Mouse (Mus musculus) liver, embryonic 15.5 days (tissue): ENCODE results near the gene Aldh3a1. TPM values are rescaled to one million over a fixed set of nuclear protein-coding genes. Genes with fewer than 3 reads are reported as not detected.
"Not testable (repeated sequence)": the region's sequence is repeated elsewhere in the genome, so short reads cannot be mapped to it uniquely, and the experiment has no call there.

Experiments used
- ATAC-seq: fragments of 200-750 bp; cut with Nextera tagmentation; 2 replicates; pipeline ENCODE4 v1.8.0; 2017; ENCODE audit warnings: moderate number of reproducible peaks, mild to moderate bottlenecking, moderate library complexity; ENCODE audit not compliant: insufficient read depth
- H3K27ac ChIP-seq: fragments of 300-500 bp; sonication (generic); replicated peaks from 2 replicates; pipeline ENCODE4 v1.5.1; 2015; ENCODE audit warnings: mild to moderate bottlenecking, inconsistent platforms
- H3K27me3 ChIP-seq: fragments of 300-500 bp; sonication (generic); 2 replicates; pipeline ENCODE4 v1.6.1; 2015; ENCODE audit warnings: mild to moderate bottlenecking, inconsistent platforms
- H3K36me3 ChIP-seq: fragments of 300-500 bp; sonication (generic); replicated peaks from 2 replicates; pipeline ENCODE4 v1.6.1; 2015; ENCODE audit warnings: moderate library complexity, mild to moderate bottlenecking, inconsistent platforms
- H3K4me1 ChIP-seq: fragments of 300-500 bp; sonication (generic); replicated peaks from 2 replicates; pipeline ENCODE4 v1.6.1; 2015; ENCODE audit warnings: inconsistent platforms
- H3K4me2 ChIP-seq: fragments of 300-500 bp; sonication (generic); 2 replicates; pipeline ENCODE4 v1.6.1; 2015; ENCODE audit warnings: moderate library complexity, mild to moderate bottlenecking, inconsistent platforms
- H3K4me3 ChIP-seq: fragments of 300-500 bp; sonication (generic); replicated peaks from 2 replicates; pipeline ENCODE4 v1.5.1; 2015; ENCODE audit warnings: mild to moderate bottlenecking, inconsistent platforms
- H3K9ac ChIP-seq: fragments of 300-500 bp; sonication (generic); 2 replicates; pipeline ENCODE4 v1.6.1; 2015; ENCODE audit warnings: moderate library complexity, mild to moderate bottlenecking, inconsistent platforms
- H3K9me3 ChIP-seq: fragments of 300-500 bp; sonication (generic); replicated peaks from 2 replicates; pipeline ENCODE4 v1.6.1; 2016; ENCODE audit warnings: inconsistent platforms
- WGBS: fragments of 180-500 bp; shearing (Covaris S2); methylation state at CpG from one replicate; pipeline ENCODE4 v1.1.7; 2015; ENCODE audit warnings: mixed read lengths; ENCODE audit not compliant: insufficient replicate concordance; 5-methylcytosine and 5-hydroxymethylcytosine counted together
- polyA plus RNA-seq: library from polyadenylated mRNA; unstranded; fragments of >200 nt; fragmentation: Nextera tagmentation; extraction: Ambion mirVana; gene quantifications from 2 replicates; pipeline ENCODE4 v1.2.1, GENCODE M21; 2015

Gene Aldh3a1
- polyA plus RNA-seq, 1 experiment from 2014 or later = 0.14 TPM

DNA sequence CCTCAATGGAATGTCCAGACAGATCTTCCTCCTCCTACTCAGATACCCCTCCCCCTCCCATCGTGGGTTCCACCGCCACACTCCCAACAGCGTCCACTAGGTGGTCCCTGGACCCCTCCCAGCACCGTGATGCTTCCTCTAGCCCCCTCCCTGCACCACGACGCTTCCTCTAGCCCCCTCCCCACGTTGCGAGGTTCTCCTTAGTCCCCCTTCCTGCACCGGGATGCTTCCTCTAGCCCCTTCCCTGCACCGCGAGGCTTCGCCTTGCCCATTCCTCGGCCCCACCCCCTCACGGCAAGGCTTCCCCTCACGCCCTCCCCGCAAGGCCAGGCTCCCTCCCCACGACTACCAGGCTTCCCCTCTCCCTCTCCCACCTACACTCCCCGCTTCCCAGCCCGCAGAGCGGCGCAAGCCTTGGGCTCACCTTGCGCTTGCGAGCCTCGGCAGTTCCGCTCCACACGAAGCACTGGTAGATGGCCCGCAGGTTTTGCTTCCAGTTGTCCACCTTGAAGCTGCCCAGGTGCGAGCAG lies 33.0 kb upstream of the Aldh3a1 start:
- H3K9me3 ChIP-seq = no peaks in the 10 kb centered on the region
- ATAC-seq = peak; percentile 0; the same call in 1 of the 2 replicates
- peak overlapping the region; percentile 99 for H3K4me2 ChIP-seq
- peaks cover 26% of the 10 kb centered on the region for H3K4me1 ChIP-seq
- H3K27ac ChIP-seq = peak overlapping the region; percentile 89
- peak overlapping the region; percentile 74 for H3K4me3 ChIP-seq
- H3K36me3 ChIP-seq = no peaks in the 10 kb centered on the region
- no peaks in the 10 kb centered on the region for H3K27me3 ChIP-seq
- WGBS = under 1% methylated on average over 28 of the region's 28 CpGs
- H3K9ac ChIP-seq = peak overlapping the region; percentile 90

DNA sequence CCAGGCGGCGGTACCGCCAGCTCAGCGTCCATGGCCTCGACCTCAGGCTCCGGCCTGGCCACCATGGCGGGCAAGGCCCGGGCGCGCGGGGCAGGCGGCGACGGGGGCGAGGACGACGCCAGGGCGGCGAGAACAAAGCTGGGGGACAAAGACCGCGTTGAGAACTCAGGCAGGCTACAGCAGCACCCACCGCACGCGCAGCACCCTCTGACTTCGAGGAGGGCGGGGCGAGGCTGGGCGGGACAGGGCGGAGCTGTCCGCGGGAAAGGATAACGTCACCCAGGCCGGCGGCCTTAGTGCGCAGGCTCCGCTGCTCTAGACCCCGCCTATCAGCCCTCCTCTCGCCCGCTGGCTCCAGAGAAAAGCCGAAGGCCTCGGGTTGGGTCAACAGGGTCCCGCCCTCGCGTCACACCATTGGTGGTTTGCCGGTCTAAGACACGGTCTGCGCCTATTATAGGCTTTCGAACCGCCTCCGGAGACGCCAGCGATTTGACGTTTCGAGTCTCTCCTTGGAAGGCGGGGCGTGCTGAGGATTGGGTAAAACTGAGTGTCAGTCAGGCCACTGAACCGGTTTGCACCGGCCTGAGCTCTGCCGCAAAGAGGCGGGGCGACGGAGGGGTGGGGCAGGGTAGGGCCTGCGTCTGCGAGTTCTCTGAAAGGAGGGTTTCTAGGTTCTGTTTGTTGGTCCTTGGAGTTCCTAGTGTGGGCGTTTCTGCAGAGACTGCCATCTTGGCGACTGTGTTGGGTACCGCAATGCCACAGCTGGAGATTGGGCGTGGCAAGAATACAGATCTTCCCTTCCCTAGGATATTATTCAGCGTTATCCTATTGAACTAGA lies 32.3 kb upstream of the Aldh3a1 start, which contains the start of gene Usp22:
Gene Usp22, minus strand, starts transcription at position 235 of the 838 bp plus-strand sequence.
- H3K27ac ChIP-seq = peak within 1 kb of the TSS; percentile 89
- H3K9me3 ChIP-seq = no peaks in the 10 kb centered on the region
- H3K9ac ChIP-seq = peak within 1 kb of the TSS; percentile 90
- peaks cover 26% of the 10 kb centered on the region for H3K4me1 ChIP-seq
- peak within 1 kb of the TSS; percentile 99 for H3K4me2 ChIP-seq
- H3K36me3 ChIP-seq = no peaks in the 10 kb centered on the region
- under 1% methylated on average over 69 of the region's 69 CpGs for WGBS
- ATAC-seq = peak; percentile 96
- peak within 1 kb of the TSS; percentile 74 for H3K4me3 ChIP-seq
- H3K27me3 ChIP-seq = no peaks in the 10 kb centered on the region

DNA sequence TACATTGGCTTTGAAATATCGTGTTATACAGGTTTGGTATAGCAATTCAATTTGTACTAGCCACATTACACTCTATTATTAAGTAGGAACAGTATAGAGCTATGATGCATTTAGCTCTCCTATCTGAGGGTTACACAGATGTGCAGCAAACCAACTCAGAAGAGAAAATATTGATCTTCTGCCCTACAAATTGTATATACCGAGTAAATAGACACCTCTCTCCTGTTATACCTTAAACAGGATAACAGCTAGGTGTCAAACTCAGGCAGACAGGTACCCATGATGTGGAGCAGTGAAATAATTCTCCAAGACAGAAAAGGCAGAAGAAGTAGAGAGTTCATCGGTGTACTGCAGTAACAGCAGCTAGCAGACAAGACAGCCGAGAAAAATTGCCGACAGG lies 31.6 kb upstream of the Aldh3a1 start:
- no peaks in the 10 kb centered on the region for H3K9me3 ChIP-seq
- no peak overlapping the region for H3K9ac ChIP-seq
- 0 out of 2 replicates have a peak overlapping the region, but pooled peaks have one; percentile 38 for H3K27ac ChIP-seq
- H3K4me3 ChIP-seq = peak overlapping the region; percentile 74
- 0 out of 2 replicates have a peak, but pooled peaks cover 5% of the 10 kb centered on the region for H3K27me3 ChIP-seq
- H3K4me2 ChIP-seq = peak overlapping the region; percentile 99
- WGBS = 64% methylated on average over 5 of the region's 5 CpGs
- H3K4me1 ChIP-seq = peaks cover 26% of the 10 kb centered on the region
- H3K36me3 ChIP-seq = no peaks in the 10 kb centered on the region
- no peak for ATAC-seq

DNA sequence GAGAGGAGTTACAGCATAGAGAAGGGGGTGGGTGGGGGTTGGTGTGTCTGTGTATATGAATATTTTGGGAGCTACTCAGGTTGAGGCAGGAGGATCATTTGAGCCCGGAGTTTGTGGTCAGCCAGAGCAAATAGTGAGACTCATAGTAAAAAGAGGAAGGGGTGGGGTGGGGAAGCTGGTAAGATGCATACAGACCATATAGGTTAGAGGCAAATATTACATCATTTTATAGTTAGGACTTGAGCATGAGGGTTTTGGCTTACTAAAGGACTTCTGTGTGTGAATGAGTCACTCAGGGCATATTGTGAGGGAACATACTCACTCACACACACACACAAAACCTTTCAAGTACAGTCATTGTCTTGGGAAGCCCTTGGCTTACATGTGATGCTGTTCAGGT lies 31.0 kb upstream of the Aldh3a1 start:
- Histone ChIP-seq H3K27ac (no peak overlapping the region), H3K4me1 (peaks cover 26% of the 10 kb centered on the region), H3K9ac (no peak overlapping the region), H3K36me3 (no peaks in the 10 kb centered on the region), H3K4me2 (peak overlapping the region; percentile 99), H3K9me3 (no peaks in the 10 kb centered on the region), H3K27me3 (0 out of 2 replicates have a peak, but pooled peaks cover 5% of the 10 kb centered on the region), H3K4me3 (no peak overlapping the region)
- 18% methylated on average over 1 of the region's 1 CpGs for WGBS
- no peak for ATAC-seq

DNA sequence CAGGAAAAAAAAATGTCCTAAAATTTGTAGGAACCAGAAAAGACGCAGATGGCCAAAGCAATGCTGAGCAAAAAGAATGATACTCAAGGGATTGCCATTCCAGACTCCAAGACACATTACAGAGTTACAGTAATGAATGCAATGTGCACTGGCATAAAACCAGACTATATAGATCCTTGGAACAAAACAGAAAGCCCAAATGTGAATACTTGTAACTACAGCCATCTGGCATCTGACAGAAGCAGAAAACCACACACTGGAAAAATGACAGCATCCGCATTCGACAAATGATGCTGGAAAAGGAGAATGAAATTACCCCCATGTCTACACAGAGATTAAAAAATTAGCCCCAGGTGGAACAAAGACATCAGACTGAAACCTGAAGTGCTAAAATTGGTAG lies 27.0 kb upstream of the Aldh3a1 start:
- H3K4me3 ChIP-seq = no peak overlapping the region
- H3K36me3 ChIP-seq = no peaks in the 10 kb centered on the region
- no peak for ATAC-seq
- 83% methylated on average over 3 of the region's 3 CpGs for WGBS
- H3K27me3 ChIP-seq = 0 out of 2 replicates have a peak, but pooled peaks cover 5% of the 10 kb centered on the region
- no peak overlapping the region for H3K27ac ChIP-seq
- no peaks in the 10 kb centered on the region for H3K9me3 ChIP-seq
- no peak overlapping the region for H3K9ac ChIP-seq
- H3K4me1 ChIP-seq = peaks cover 12% of the 10 kb centered on the region
- no peak overlapping the region for H3K4me2 ChIP-seq

DNA sequence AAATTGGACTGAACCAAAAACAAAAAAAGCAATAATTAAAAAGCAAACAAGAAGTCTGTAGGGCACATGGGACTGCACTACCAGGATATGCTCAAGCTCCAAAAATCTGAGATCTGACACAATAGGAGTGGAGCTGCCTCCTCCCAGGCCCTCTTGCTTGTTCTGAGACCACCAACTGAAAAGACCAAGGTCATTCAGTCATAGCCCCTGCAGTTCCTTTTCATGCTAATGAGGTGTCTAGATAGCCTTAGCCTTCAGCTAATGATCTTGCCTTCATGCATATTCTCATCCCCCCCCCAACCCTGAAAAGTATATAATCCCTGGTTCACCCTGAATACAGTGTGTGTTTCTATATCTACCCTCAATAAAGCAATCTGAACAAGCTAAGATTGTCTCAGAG lies 25.7 kb upstream of the Aldh3a1 start:
- 0 out of 2 replicates have a peak, but pooled peaks cover 5% of the 10 kb centered on the region for H3K27me3 ChIP-seq
- no peak for ATAC-seq

DNA sequence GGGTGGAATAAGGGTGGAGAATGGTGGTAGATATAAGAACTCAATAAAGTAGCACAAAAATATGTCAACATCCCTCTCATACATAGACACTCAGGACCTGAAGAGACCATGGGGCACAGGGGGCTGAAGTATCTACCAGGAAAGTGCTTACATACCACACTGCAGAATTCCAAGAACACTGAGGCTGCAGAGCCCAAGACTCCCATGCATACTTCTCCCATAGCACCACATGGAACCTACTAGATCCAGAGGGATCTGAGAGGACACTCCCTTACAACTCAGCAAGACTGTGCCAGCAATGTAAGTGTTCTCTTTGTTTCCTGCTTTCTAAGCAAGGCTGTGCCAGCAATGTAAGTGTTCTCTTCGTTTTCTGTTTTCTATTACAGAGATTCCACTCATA lies 23.5 kb upstream of the Aldh3a1 start:
- H3K4me3 ChIP-seq = no peak overlapping the region
- no peak for ATAC-seq
- H3K9ac ChIP-seq = no peak overlapping the region
- H3K36me3 ChIP-seq = no peaks in the 10 kb centered on the region
- 0 out of 2 replicates have a peak, but pooled peaks cover 8% of the 10 kb centered on the region for H3K27me3 ChIP-seq
- no peak overlapping the region for H3K4me2 ChIP-seq
- WGBS = 45% methylated on average over 1 of the region's 1 CpGs
- no peaks in the 10 kb centered on the region for H3K4me1 ChIP-seq
- no peak overlapping the region for H3K27ac ChIP-seq
- no peaks in the 10 kb centered on the region for H3K9me3 ChIP-seq

More for the DNA sequence above, 25.7 kb upstream of the Aldh3a1 start:
- no peak overlapping the region for H3K9ac ChIP-seq
- no peaks in the 10 kb centered on the region for H3K9me3 ChIP-seq
- H3K4me2 ChIP-seq = no peak overlapping the region
- no peaks in the 10 kb centered on the region for H3K36me3 ChIP-seq
- 0 out of 2 replicates have a peak, but pooled peaks cover 2% of the 10 kb centered on the region for H3K4me1 ChIP-seq
- H3K4me3 ChIP-seq = no peak overlapping the region
- H3K27ac ChIP-seq = no peak overlapping the region

DNA sequence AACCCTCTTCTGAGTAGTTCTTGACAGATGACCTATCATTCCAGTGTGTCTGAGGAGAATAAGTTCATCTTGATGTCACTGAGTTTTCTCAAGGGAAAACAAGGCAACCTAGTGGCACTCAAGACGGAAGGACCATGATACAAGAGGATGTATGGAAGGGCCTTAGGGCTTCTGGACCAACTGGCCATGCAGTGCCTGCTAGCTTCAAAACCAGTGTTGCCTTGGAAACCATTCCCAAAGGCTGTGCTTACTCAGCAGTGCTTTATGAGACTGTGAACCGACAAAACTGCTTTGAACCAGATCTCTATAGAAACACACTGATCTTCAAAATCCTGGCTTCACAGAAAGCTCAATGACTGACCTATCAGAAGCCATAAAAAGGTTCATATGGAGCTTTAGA lies 16.6 kb upstream of the Aldh3a1 start:
- Histone ChIP-seq H3K9ac (no peak overlapping the region), H3K4me1 (no peaks in the 10 kb centered on the region), H3K27ac (no peak overlapping the region), H3K36me3 (no peaks in the 10 kb centered on the region), H3K27me3 (peaks cover 17% of the 10 kb centered on the region; the same call in 1 of the 2 replicates), H3K4me3 (no peak overlapping the region), H3K4me2 (no peak overlapping the region), H3K9me3 (no peaks in the 10 kb centered on the region)
- 63% methylated on average over 2 of the region's 2 CpGs for WGBS
- ATAC-seq = no peak

DNA sequence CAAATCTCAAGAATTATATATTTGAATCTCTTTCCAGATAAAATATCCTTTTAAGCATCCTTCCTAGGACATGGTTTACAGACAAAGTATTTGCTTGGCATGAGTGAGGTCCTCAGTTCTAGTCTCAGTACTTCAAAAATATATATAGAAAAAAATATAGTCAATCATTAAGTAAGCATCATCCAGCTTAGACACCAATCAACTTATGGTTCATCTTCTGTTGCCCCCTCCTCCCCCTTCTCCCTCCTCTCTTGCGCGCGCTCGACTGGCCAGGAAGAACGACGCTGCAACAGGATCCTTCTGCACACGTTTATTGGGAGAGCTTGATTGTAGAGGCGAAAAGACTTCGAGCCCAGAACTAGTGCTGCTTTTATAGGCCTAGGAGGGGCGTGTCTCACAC lies 15.2 kb upstream of the Aldh3a1 start:
- not testable (repeated sequence) for H3K4me1 ChIP-seq, ATAC-seq, H3K4me2 ChIP-seq, H3K4me3 ChIP-seq, H3K9me3 ChIP-seq, H3K9ac ChIP-seq, H3K36me3 ChIP-seq, H3K27ac ChIP-seq
- H3K27me3 ChIP-seq = peaks cover 17% of the 10 kb centered on the region; the same call in 1 of the 2 replicates
- 96% methylated on average over 8 of the region's 10 CpGs for WGBS

DNA sequence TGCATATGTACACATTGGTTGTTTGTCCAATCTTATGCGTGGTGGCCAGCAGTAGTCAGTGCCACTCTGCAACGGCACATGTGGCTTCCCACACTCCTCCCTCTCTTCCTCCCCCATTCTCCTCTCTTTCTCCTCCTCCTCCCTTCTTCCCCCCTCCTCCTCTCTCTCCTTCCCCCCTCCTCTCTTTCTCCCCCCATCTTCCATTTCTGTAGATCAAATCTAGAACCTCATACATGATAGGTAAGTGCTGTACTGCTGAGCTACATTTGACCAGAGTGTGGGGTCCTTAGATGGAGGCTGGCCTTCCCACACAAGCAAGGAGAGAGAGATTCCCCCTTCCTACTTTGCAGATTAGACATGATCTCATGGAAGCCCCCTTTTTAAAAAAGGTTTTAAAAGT lies 14.6 kb upstream of the Aldh3a1 start:
- no peak overlapping the region for H3K4me2 ChIP-seq

DNA sequence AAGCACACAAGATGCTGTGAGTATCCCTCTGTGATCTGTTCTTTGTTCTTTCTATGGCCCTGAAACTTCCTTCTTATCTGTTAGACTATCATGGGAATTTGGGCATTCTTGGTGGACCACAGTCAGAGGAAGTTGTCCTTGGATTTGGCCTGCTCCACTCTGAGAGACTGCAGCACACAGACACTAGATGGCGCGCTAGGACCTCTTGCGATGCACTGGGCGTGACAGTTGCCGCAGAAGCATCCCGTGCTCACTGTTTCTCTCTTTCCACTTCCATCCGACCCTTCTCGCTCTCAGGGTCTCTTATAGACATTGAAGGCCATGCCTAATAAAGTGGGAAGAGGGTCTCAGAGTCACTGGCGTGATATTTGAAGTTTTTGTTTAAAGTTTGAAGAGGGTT lies 13.9 kb upstream of the Aldh3a1 start:
- 3% methylated on average over 9 of the region's 9 CpGs for whole genome bisulfite sequencing
- no peak for ATAC-seq

More for the DNA sequence above, 14.6 kb upstream of the Aldh3a1 start:
- H3K27ac ChIP-seq = no peak overlapping the region
- H3K9me3 ChIP-seq = no peaks in the 10 kb centered on the region
- H3K27me3 ChIP-seq = peaks cover 17% of the 10 kb centered on the region; the same call in 1 of the 2 replicates
- 94% methylated on average over 2 of the region's 2 CpGs for WGBS
- no peak for ATAC-seq
- no peak overlapping the region for H3K4me3 ChIP-seq
- H3K9ac ChIP-seq = no peak overlapping the region
- no peaks in the 10 kb centered on the region for H3K36me3 ChIP-seq
- H3K4me1 ChIP-seq = no peaks in the 10 kb centered on the region

More for the DNA sequence above, 13.9 kb upstream of the Aldh3a1 start:
- Histone ChIP-seq H3K4me1 (no peaks in the 10 kb centered on the region), H3K4me2 (no peak overlapping the region), H3K9ac (no peak overlapping the region), H3K27me3 (peaks cover 14% of the 10 kb centered on the region; the same call in 1 of the 2 replicates), H3K36me3 (no peaks in the 10 kb centered on the region), H3K27ac (no peak overlapping the region), H3K4me3 (no peak overlapping the region), H3K9me3 (no peaks in the 10 kb centered on the region)
